Mouse (Mus musculus) bone marrow, adult 2 months (tissue): Measurements from ENCODE around the gene Ptprq. TPM values are rescaled to one million over a fixed set of nuclear protein-coding genes. Genes with fewer than 3 reads are reported as not detected.

ENCODE experiments used
- H3K27ac ChIP-seq: fragments of 200-500 bp; 2 replicates; pipeline ENCODE4 v1.5.1; 2012; ENCODE audit warnings: low read depth, mild to moderate bottlenecking, control low read depth, inconsistent platforms, low read length; ENCODE audit not compliant: control insufficient read depth, poor library complexity, insufficient read depth
- H3K4me1 ChIP-seq: fragments of 200-500 bp; 2 replicates; pipeline ENCODE4 v1.6.1; 2011; ENCODE audit warnings: low read length; ENCODE audit not compliant: control insufficient read depth, insufficient read depth
- H3K4me3 ChIP-seq: fragments of 200-500 bp; replicated peaks from 2 replicates; pipeline ENCODE3; 2011; ENCODE audit warnings: mild to moderate bottlenecking, low read depth, low read length, control low read depth; ENCODE audit not compliant: control insufficient read depth
- CTCF ChIP-seq: fragments of 200-500 bp; IDR thresholded peaks from 2 replicates; pipeline ENCODE4 v1.5.1; 2011; ENCODE audit warnings: low read length, control low read depth; ENCODE audit not compliant: control insufficient read depth, insufficient read depth
- POLR2A ChIP-seq: fragments of 200-500 bp; IDR thresholded peaks from 2 replicates; pipeline ENCODE4 v1.6.1; 2011; ENCODE audit warnings: low read depth, mild to moderate bottlenecking, control low read depth, low read length, borderline replicate concordance; ENCODE audit not compliant: control insufficient read depth
- WGBS: fragments of 180-500 bp; shearing (Covaris S2); methylation state at CpG from one replicate; pipeline ENCODE4 v1.1.7; 2018; 5-methylcytosine and 5-hydroxymethylcytosine counted together
- polyA plus RNA-seq: library from polyadenylated mRNA; stranded (reverse); fragments of >200 nt; gene quantifications from 2 replicates; pipeline ENCODE4 v1.2.4, GENCODE M21; 2011; ENCODE audit warnings: low replicate concordance; ENCODE audit not compliant: missing spikeins, insufficient read depth, insufficient read length

Gene Ptprq
- polyA plus RNA-seq, 1 experiment, result not detected

- WGBS, result 72% methylated on average over 4 of the region's 4 CpGs
- TF ChIP-seq POLR2A (no peak), CTCF (no peak)
- Histone ChIP-seq H3K27ac (no peak overlapping the region), H3K4me3 (no peak overlapping the region), H3K4me1 (no peaks in the 10 kb centered on the region)
Observed at GRCm38 (mm10) chr10:107624211-107624610, 95.6 kb downstream of the Ptprq start.

- no peak overlapping the region for H3K4me3 ChIP-seq
- TF ChIP-seq CTCF (no peak), POLR2A (no peak)
- H3K4me1 ChIP-seq, result no peaks in the 10 kb centered on the region
- 76% methylated on average over 2 of the region's 2 CpGs for WGBS
- no peak overlapping the region for H3K27ac ChIP-seq
Observed at GRCm38 (mm10) chr10:107615460-107615859, 104.4 kb downstream of the Ptprq start.

GRCm38 (mm10) chr10:107601371-107601770 is 118.5 kb downstream of the Ptprq start:
- H3K27ac ChIP-seq, result no peak overlapping the region
- TF ChIP-seq POLR2A, result no peak
- TF ChIP-seq CTCF, result no peak
- WGBS, result 78% methylated on average over 6 of the region's 6 CpGs
- no peak overlapping the region for H3K4me3 ChIP-seq
- H3K4me1 ChIP-seq, result no peaks in the 10 kb centered on the region

- Histone ChIP-seq H3K4me1 (no peaks in the 10 kb centered on the region), H3K4me3 (no peak overlapping the region), H3K27ac (no peak overlapping the region)
- TF ChIP-seq POLR2A (no peak), CTCF (no peak)
- 74% methylated on average over 5 of the region's 5 CpGs for WGBS
Observed at GRCm38 (mm10) chr10:107583360-107583759, 136.5 kb downstream of the Ptprq start.

GRCm38 (mm10) chr10:107569044-107569443 is 150.8 kb downstream of the Ptprq start:
- Histone ChIP-seq H3K4me3 (no peak overlapping the region), H3K4me1 (no peaks in the 10 kb centered on the region), H3K27ac (no peak overlapping the region)
- WGBS, result 52% methylated on average over 3 of the region's 3 CpGs
- TF ChIP-seq CTCF (no peak), POLR2A (no peak)

- H3K4me1 ChIP-seq, result no peaks in the 10 kb centered on the region
- H3K27ac ChIP-seq, result no peak overlapping the region
- no peak overlapping the region for H3K4me3 ChIP-seq
- TF ChIP-seq CTCF, result no peak
- no peak for TF ChIP-seq POLR2A
- 90% methylated on average over 4 of the region's 4 CpGs for WGBS
Observed at GRCm38 (mm10) chr10:107568261-107568660, 151.6 kb downstream of the Ptprq start.

- TF ChIP-seq POLR2A (no peak), CTCF (no peak)
- Histone ChIP-seq H3K27ac (no peak overlapping the region), H3K4me3 (no peak overlapping the region), H3K4me1 (no peaks in the 10 kb centered on the region)
- 58% methylated on average over 13 of the region's 13 CpGs for WGBS
Observed at GRCm38 (mm10) chr10:107562875-107563274, 157.0 kb downstream of the Ptprq start.

- Histone ChIP-seq H3K27ac (no peak overlapping the region), H3K4me1 (no peaks in the 10 kb centered on the region), H3K4me3 (no peak overlapping the region)
- no peak for TF ChIP-seq CTCF
- no peak for TF ChIP-seq POLR2A
Observed at GRCm38 (mm10) chr10:107560881-107561280, 159.0 kb downstream of the Ptprq start.

GRCm38 (mm10) chr10:107543026-107543425 is 176.8 kb downstream of the Ptprq start:
- 47% methylated on average over 1 of the region's 1 CpGs for WGBS
- no peak for TF ChIP-seq CTCF
- TF ChIP-seq POLR2A, result no peak
- H3K4me3 ChIP-seq, result no peak overlapping the region
- no peaks in the 10 kb centered on the region for H3K4me1 ChIP-seq
- no peak overlapping the region for H3K27ac ChIP-seq

GRCm38 (mm10) chr10:107528758-107529157 is 191.1 kb downstream of the Ptprq start:
- no peak for TF ChIP-seq CTCF
- no peak for TF ChIP-seq POLR2A
- WGBS, result 79% methylated on average over 1 of the region's 1 CpGs
- Histone ChIP-seq H3K4me3 (no peak overlapping the region), H3K27ac (no peak overlapping the region), H3K4me1 (no peaks in the 10 kb centered on the region)
